8 mouse cellular contexts compared by ENCODE assay signal in the genomic region with DNA sequence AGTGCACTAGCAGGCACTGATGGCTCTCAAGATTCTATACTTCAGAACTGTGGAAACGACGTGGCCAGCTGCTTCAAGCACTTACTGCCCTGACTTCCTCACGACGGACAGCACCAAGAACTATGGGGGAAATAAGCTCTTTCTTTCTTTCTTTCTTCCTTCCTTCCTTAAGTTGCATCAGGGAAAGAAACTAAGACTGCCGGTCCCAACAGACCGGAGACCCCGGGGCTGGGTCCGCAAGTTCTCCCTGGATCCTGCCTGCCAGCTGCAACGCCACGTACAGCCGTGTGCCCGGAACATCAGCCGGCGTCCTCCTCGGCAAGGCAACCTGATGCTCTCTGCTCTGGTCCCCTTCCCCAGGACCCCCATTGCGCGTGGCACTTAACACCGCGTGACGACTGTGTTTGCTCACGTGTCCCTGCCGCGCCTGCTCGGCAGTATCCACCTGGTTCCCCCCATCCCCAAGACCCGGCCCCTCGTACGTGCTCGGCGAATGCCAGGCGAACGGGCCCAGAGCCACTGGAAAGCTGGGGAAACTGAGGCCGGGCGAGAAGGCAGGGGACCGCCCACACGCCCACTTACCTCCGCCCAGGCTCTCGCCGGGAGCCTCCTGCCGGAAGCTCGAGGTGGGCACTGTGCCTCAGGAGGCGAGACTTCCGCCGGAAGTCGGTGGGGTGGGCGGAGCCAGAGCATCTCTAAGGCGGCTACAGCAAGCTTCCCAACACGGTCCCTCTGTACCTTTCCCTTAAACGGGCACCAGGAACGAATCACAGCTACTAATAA. TPM values are rescaled to one million over a fixed set of nuclear protein-coding genes. Genes with fewer than 3 reads are reported as not detected.
DNase-seq lines count a peak whose midpoint lies in the region; ATAC-seq and TF ChIP-seq lines count a peak whose summit lies in the region.

Slc35c2 (minus strand) TSS at position 668 of the 783 bp plus-strand sequence.

- H3K9ac ChIP-seq in heart, embryonic 14.5 days (ENCODE audit: low read length): peak within 1 kb of the TSS; percentile 84
- H3K9ac ChIP-seq in liver, embryonic 13.5 days: peak within 1 kb of the TSS; percentile 82
- peak within 1 kb of the TSS; percentile 66 for H3K9ac ChIP-seq in neural tube, embryonic 11.5 days (ENCODE audit: low read length)
- peak within 1 kb of the TSS; percentile 76 for H3K9ac ChIP-seq in stomach, postnatal 0 days (ENCODE audit: low read length)

- peaks cover 9% of the 10 kb centered on the region for H3K4me1 ChIP-seq in brown adipose tissue, adult 24 weeks (ENCODE audit: control insufficient read depth, insufficient read depth, insufficient read length, low read length)
- H3K4me1 ChIP-seq in heart, embryonic 14.5 days (ENCODE audit: control insufficient read depth in 2 of 2, insufficient read depth in 2 of 2, low read length in 2 of 2): peaks cover 6 to 9% of the 10 kb centered on the region in 2 experiments
- H3K4me1 ChIP-seq in liver, embryonic 13.5 days (replicated peaks): peaks cover 46% of the 10 kb centered on the region
- peaks cover 7% of the 10 kb centered on the region for H3K4me1 ChIP-seq in neural tube, embryonic 11.5 days (ENCODE audit: control insufficient read depth, insufficient read depth, low read length)
- peaks cover 4% of the 10 kb centered on the region; the same call in 1 of the 2 replicates for H3K4me1 ChIP-seq in stomach, postnatal 0 days (replicated peaks; ENCODE audit: control insufficient read depth, insufficient read depth)

- TF ChIP-seq EP300 in stomach, postnatal 0 days (optimal IDR thresholded peaks at IDR 0.05): no peak

- peak; percentile 94 for DNase-seq in CD4-positive, CD25-positive, alpha-beta regulatory T cell, adult 2 months (ENCODE audit: low read depth, low spot score)
- peak; percentile 79 for DNase-seq in fibroblast of lung, adult 2 months (ENCODE audit: low read depth)
- DNase-seq in kidney, postnatal 14 days: peak; percentile 94
- peak; percentile 79 for DNase-seq in liver, embryonic 13.5 days
- DNase-seq in neural tube, embryonic 11.5 days (ENCODE audit: low spot score): peak; percentile 93
- DNase-seq in stomach, postnatal 0 days (ENCODE audit: low spot score): peak; percentile 93

- ATAC-seq in heart, embryonic 14.5 days (ENCODE audit: insufficient number of reproducible peaks, insufficient read depth, low FRiP score, low read depth): peak; percentile 78
- peak; percentile 84 for ATAC-seq in liver, embryonic 13.5 days (ENCODE audit: low read depth)
- peak; percentile 94 for ATAC-seq in neural tube, embryonic 11.5 days (ENCODE audit: insufficient read depth, low FRiP score, low TSS enrichment)
- peak; percentile 91 for ATAC-seq in stomach, postnatal 0 days (ENCODE audit: low FRiP score, low TSS enrichment)

- peaks cover 38% of the 10 kb centered on the region for H3K36me3 ChIP-seq in heart, embryonic 14.5 days (ENCODE audit: control insufficient read depth, insufficient read depth, low read length)
- H3K36me3 ChIP-seq in liver, embryonic 13.5 days: peaks cover 28% of the 10 kb centered on the region
- H3K36me3 ChIP-seq in neural tube, embryonic 11.5 days (ENCODE audit: control insufficient read depth, insufficient read depth, low read length): peaks cover 6% of the 10 kb centered on the region
- H3K36me3 ChIP-seq in stomach, postnatal 0 days (ENCODE audit: control insufficient read depth, insufficient read depth, low read length): peaks cover 17% of the 10 kb centered on the region

- peak; percentile 52 for TF ChIP-seq CTCF in stomach, postnatal 0 days (IDR thresholded peaks at IDR 0.05; ENCODE audit: low read depth)

- peak within 1 kb of the TSS; percentile 11; the same call in 1 of the 2 replicates for H3K27ac ChIP-seq in brown adipose tissue, adult 24 weeks (replicated peaks; ENCODE audit: low read depth, low read length)
- peak within 1 kb of the TSS; percentile 30 to 48; a peak in 2 of 4 replicates for H3K27ac ChIP-seq in heart, embryonic 14.5 days (replicated peaks in 1 of 2; ENCODE audit: control insufficient read depth in 1 of 2, insufficient read depth in 1 of 2, low read depth in 2 of 2, low read length in 2 of 2)
- H3K27ac ChIP-seq in liver, embryonic 13.5 days: peak within 1 kb of the TSS; percentile 67
- 0 out of 2 replicates have a peak within 1 kb of the TSS, but pooled peaks have one; percentile 21 for H3K27ac ChIP-seq in neural tube, embryonic 11.5 days (ENCODE audit: low read depth, low read length)
- H3K27ac ChIP-seq in stomach, postnatal 0 days (replicated peaks): peak within 1 kb of the TSS; percentile 89

- no peaks in the 10 kb centered on the region for H3K27me3 ChIP-seq in heart, embryonic 14.5 days (ENCODE audit: control insufficient read depth, insufficient read depth, low read length)
- H3K27me3 ChIP-seq in liver, embryonic 13.5 days: no peaks in the 10 kb centered on the region
- H3K27me3 ChIP-seq in neural tube, embryonic 11.5 days (ENCODE audit: control insufficient read depth, insufficient read depth, low read length): no peaks in the 10 kb centered on the region
- H3K27me3 ChIP-seq in stomach, postnatal 0 days (ENCODE audit: control insufficient read depth, insufficient read depth, low read length): no peaks in the 10 kb centered on the region

- H3K9me3 ChIP-seq in heart, embryonic 14.5 days (ENCODE audit: control insufficient read depth, low read length): no peaks in the 10 kb centered on the region
- no peaks in the 10 kb centered on the region for H3K9me3 ChIP-seq in liver, embryonic 13.5 days (replicated peaks)
- H3K9me3 ChIP-seq in neural tube, embryonic 11.5 days (ENCODE audit: control insufficient read depth, low read length): no peaks in the 10 kb centered on the region
- H3K9me3 ChIP-seq in stomach, postnatal 0 days (ENCODE audit: control insufficient read depth, low read length): no peaks in the 10 kb centered on the region

- H3K4me2 ChIP-seq in heart, embryonic 14.5 days (ENCODE audit: low read length): peak within 1 kb of the TSS; percentile 95
- H3K4me2 ChIP-seq in liver, embryonic 13.5 days: peak within 1 kb of the TSS; percentile 97
- H3K4me2 ChIP-seq in neural tube, embryonic 11.5 days (ENCODE audit: low read depth): peak within 1 kb of the TSS; percentile 98
- H3K4me2 ChIP-seq in stomach, postnatal 0 days (replicated peaks; ENCODE audit: low read depth): peak within 1 kb of the TSS; percentile 82

- peak within 1 kb of the TSS; percentile 74 for H3K4me3 ChIP-seq in brown adipose tissue, adult 24 weeks (ENCODE audit: insufficient read depth, low read depth, low read length)
- H3K4me3 ChIP-seq in heart, embryonic 14.5 days (ENCODE audit: control insufficient read depth in 1 of 2, insufficient read depth in 1 of 2, low read depth in 1 of 2, low read length in 2 of 2): peak within 1 kb of the TSS; percentile 66 to 75
- peak within 1 kb of the TSS; percentile 83 for H3K4me3 ChIP-seq in liver, embryonic 13.5 days (replicated peaks)
- H3K4me3 ChIP-seq in neural tube, embryonic 11.5 days (ENCODE audit: low read depth, low read length): peak within 1 kb of the TSS; percentile 78
- peak within 1 kb of the TSS; percentile 79 for H3K4me3 ChIP-seq in stomach, postnatal 0 days (ENCODE audit: low read depth, low read length)

- under 1% methylated on average over 49 of the region's 49 CpGs for WGBS in heart, embryonic 14.5 days
- WGBS in liver, embryonic 13.5 days (ENCODE audit: insufficient replicate concordance): under 1% methylated on average over 49 of the region's 49 CpGs
- 1% methylated on average over 49 of the region's 49 CpGs for WGBS in neural tube, embryonic 11.5 days
- WGBS in stomach, postnatal 0 days: 0% methylated on average over 49 of the region's 49 CpGs

RNA-seq across cellular contexts. Expression of gene Slc35c2, which starts in this region (rescaled TPM):
- 12.3 and 12.6 TPM in 2 replicates for polyA plus RNA-seq in brown adipose tissue, adult 24 weeks (2012; ENCODE audit: insufficient read depth, insufficient read length, missing spikeins)
- polyA plus RNA-seq in heart, embryonic 14.5 days (2014; fragmentation: Nextera tagmentation; extraction: Ambion mirVana): 34.0 and 38.0 TPM in 2 replicates
- 40.2 and 40.3 TPM in 2 replicates for polyA plus RNA-seq in liver, embryonic 13.5 days (2015; fragmentation: Nextera tagmentation; extraction: Ambion mirVana)
- 47.3 and 48.2 TPM in 2 replicates for polyA plus RNA-seq in neural tube, embryonic 11.5 days (2014; fragmentation: Nextera tagmentation; extraction: Ambion mirVana)
- 38.5 and 39.3 TPM in 2 replicates for polyA plus RNA-seq in stomach, postnatal 0 days (2015; fragmentation: Nextera tagmentation; extraction: Ambion mirVana)

Comparison
In these comparisons a context has a peak if more than half of its experiments do, and no peak if none do; other contexts are left out.
1. Peak in every context shown above with its lines: DNase-seq, ATAC-seq, H3K4me3 ChIP-seq and H3K27ac ChIP-seq.
2. H3K27ac ChIP-seq: peak in every context shown above with its lines; median percentile 89 in stomach, postnatal 0 days; 67 in liver, embryonic 13.5 days; 39 in heart, embryonic 14.5 days; 21 in neural tube, embryonic 11.5 days; 11 in brown adipose tissue, adult 24 weeks.